Mouse (Mus musculus) ovary, postnatal 10 days (tissue): ENCODE results near the gene Dydc1.

ENCODE experiments used
- DNase-seq: peaks from one replicate; pipeline ENCODE4 v3.0.0; 2022; ENCODE audit warnings: low spot score

The Dydc1 gene

GRCm38 (mm10) chr14:41100712-41101111 is 28.0 kb downstream of the Dydc1 start:
- DNase-seq = no peak

- no peak for DNase-seq
Measured at GRCm38 (mm10) chr14:41101242-41101641, 28.5 kb downstream of the Dydc1 start.

GRCm38 (mm10) chr14:41102269-41102668 is 29.6 kb downstream of the Dydc1 start:
- no peak for DNase-seq

GRCm38 (mm10) chr14:41104853-41105444 is 32.2 kb downstream of the Dydc1 start, which contains the start of gene Mat1a:
TSS of gene Mat1a (plus strand) at chr14:41105035.
- no peak for DNase-seq

GRCm38 (mm10) chr14:41111031-41111668 is 38.4 kb downstream of the Dydc1 start:
- no peak for DNase-seq

- no peak for DNase-seq
Measured at GRCm38 (mm10) chr14:41112944-41113343, 40.2 kb downstream of the Dydc1 start.

- no peak for DNase-seq
Measured at GRCm38 (mm10) chr14:41116271-41116670, 43.6 kb downstream of the Dydc1 start.

GRCm38 (mm10) chr14:41124683-41125082 is 52.0 kb downstream of the Dydc1 start:
- DNase-seq = no peak

GRCm38 (mm10) chr14:41127997-41128396 is 55.3 kb downstream of the Dydc1 start:
- DNase-seq = no peak

GRCm38 (mm10) chr14:41131540-41131939 is 58.8 kb downstream of the Dydc1 start, which contains the start of gene Sftpa1:
TSS of gene Sftpa1 (plus strand) at chr14:41131782.
- DNase-seq = no peak

GRCm38 (mm10) chr14:41137006-41137405 is 64.3 kb downstream of the Dydc1 start:
- DNase-seq = no peak

- DNase-seq = no peak
Measured at GRCm38 (mm10) chr14:41140686-41141085, 68.0 kb downstream of the Dydc1 start.
